Mouse (Mus musculus) embryonic facial prominence, embryonic 14.5 days (tissue): ENCODE results near the gene Sccpdh. TPM values are rescaled to one million over a fixed set of nuclear protein-coding genes. Genes with fewer than 3 reads are reported as not detected.
"Not testable (repeated sequence)": the region's sequence is repeated elsewhere in the genome, so short reads cannot be mapped to it uniquely, and the experiment has no call there.

ENCODE experiments used
- ATAC-seq: fragments of 200-750 bp; cut with Nextera tagmentation; 2 replicates; pipeline ENCODE4 v1.8.0; 2017; ENCODE audit warnings: low read depth, moderate number of reproducible peaks, moderate TSS enrichment
- DNase-seq: peaks from one replicate; pipeline ENCODE4 v3.0.0-alpha.2; 2015; ENCODE audit warnings: low spot score
- H3K27ac ChIP-seq: fragments of 300-500 bp; sonication (generic); replicated peaks from 2 replicates; pipeline ENCODE4 v1.5.1; 2014; ENCODE audit warnings: low read depth, mild to moderate bottlenecking, low read length, moderate library complexity
- H3K27me3 ChIP-seq: fragments of 300-500 bp; sonication (generic); replicated peaks from 2 replicates; pipeline ENCODE4 v1.6.1; 2014; ENCODE audit warnings: low read length; ENCODE audit not compliant: control insufficient read depth, insufficient read depth
- H3K36me3 ChIP-seq: fragments of 300-500 bp; sonication (generic); 2 replicates; pipeline ENCODE4 v1.6.1; 2014; ENCODE audit warnings: low read length, mixed read lengths; ENCODE audit not compliant: control insufficient read depth, insufficient read depth
- H3K4me1 ChIP-seq: fragments of 300-500 bp; sonication (generic); 2 replicates; pipeline ENCODE4 v1.6.1; 2014; ENCODE audit warnings: antibody characterized with exemption, low read length; ENCODE audit not compliant: control insufficient read depth, insufficient read depth
- H3K4me2 ChIP-seq: fragments of 300-500 bp; sonication (generic); 2 replicates; pipeline ENCODE4 v1.6.1; 2014; ENCODE audit warnings: low read depth, mild to moderate bottlenecking, low read length, moderate library complexity, mixed read lengths
- H3K4me3 ChIP-seq: fragments of 300-500 bp; sonication (generic); 2 replicates; pipeline ENCODE4 v1.5.1; 2014; ENCODE audit warnings: low read depth, mild to moderate bottlenecking, low read length
- H3K9ac ChIP-seq: fragments of 300-500 bp; sonication (generic); 2 replicates; pipeline ENCODE4 v1.6.1; 2014; ENCODE audit warnings: low read depth, mild to moderate bottlenecking, low read length, moderate library complexity, mixed read lengths
- H3K9me3 ChIP-seq: fragments of 300-500 bp; sonication (generic); 2 replicates; pipeline ENCODE4 v1.6.1; 2016; ENCODE audit warnings: low read length; ENCODE audit not compliant: control insufficient read depth
- WGBS: fragments of 180-500 bp; shearing (Covaris S2); extraction: QIAGEN DNeasy Blood & Tissue Kit; methylation state at CpG from one replicate; pipeline ENCODE4 v1.1.7; 2014; 5-methylcytosine and 5-hydroxymethylcytosine counted together
- polyA plus RNA-seq: library from polyadenylated mRNA; unstranded; fragments of >200 nt; fragmentation: Nextera tagmentation; extraction: Ambion mirVana; gene quantifications from 2 replicates; pipeline ENCODE4 v1.2.1, GENCODE M21; 2014

Gene Sccpdh
- polyA plus RNA-seq, 1 experiment from 2014 or later: 98.2 TPM

GRCm38 (mm10) chr1:179705154-179705553 is 37.1 kb downstream of the Sccpdh start:
- no peak for DNase-seq
- 89% methylated on average over 6 of the region's 6 CpGs for WGBS
- no peak for ATAC-seq
- H3K27ac ChIP-seq: no peak overlapping the region
- H3K4me3 ChIP-seq: no peak overlapping the region
- no peaks in the 10 kb centered on the region for H3K36me3 ChIP-seq
- H3K4me2 ChIP-seq: no peak overlapping the region
- no peak overlapping the region for H3K9ac ChIP-seq
- no peaks in the 10 kb centered on the region for H3K9me3 ChIP-seq
- H3K27me3 ChIP-seq: no peaks in the 10 kb centered on the region
- no peaks in the 10 kb centered on the region for H3K4me1 ChIP-seq

GRCm38 (mm10) chr1:179709390-179709789 is 41.4 kb downstream of the Sccpdh start:
- DNase-seq (peak; percentile 42), ATAC-seq (0 out of 2 replicates have a peak, but pooled peaks have one; percentile 50)
- H3K4me2 ChIP-seq: no peak overlapping the region
- H3K27ac ChIP-seq: no peak overlapping the region
- no peaks in the 10 kb centered on the region for H3K27me3 ChIP-seq
- 78% methylated on average over 6 of the region's 6 CpGs for WGBS
- no peaks in the 10 kb centered on the region for H3K36me3 ChIP-seq
- no peak overlapping the region for H3K4me3 ChIP-seq
- no peak overlapping the region for H3K9ac ChIP-seq
- no peaks in the 10 kb centered on the region for H3K4me1 ChIP-seq
- no peaks in the 10 kb centered on the region for H3K9me3 ChIP-seq

- Histone ChIP-seq H3K27me3 (no peaks in the 10 kb centered on the region), H3K9ac (no peak overlapping the region), H3K4me3 (no peak overlapping the region), H3K36me3 (no peaks in the 10 kb centered on the region), H3K4me2 (no peak overlapping the region), H3K27ac (no peak overlapping the region), H3K4me1 (no peaks in the 10 kb centered on the region), H3K9me3 (no peaks in the 10 kb centered on the region)
- 83% methylated on average over 5 of the region's 5 CpGs for WGBS
- ATAC-seq (no peak), DNase-seq (no peak)
Observed at GRCm38 (mm10) chr1:179710739-179711138, 42.7 kb downstream of the Sccpdh start.

GRCm38 (mm10) chr1:179712658-179713057 is 44.6 kb downstream of the Sccpdh start:
- no peaks in the 10 kb centered on the region for H3K36me3 ChIP-seq
- no peak overlapping the region for H3K27ac ChIP-seq
- ATAC-seq (no peak), DNase-seq (no peak)
- no peaks in the 10 kb centered on the region for H3K4me1 ChIP-seq
- no peak overlapping the region for H3K4me2 ChIP-seq
- no peak overlapping the region for H3K9ac ChIP-seq
- no peak overlapping the region for H3K4me3 ChIP-seq
- no peaks in the 10 kb centered on the region for H3K9me3 ChIP-seq
- WGBS: 79% methylated on average over 7 of the region's 7 CpGs
- no peaks in the 10 kb centered on the region for H3K27me3 ChIP-seq

- Histone ChIP-seq H3K9me3 (no peaks in the 10 kb centered on the region), H3K4me2 (no peak overlapping the region), H3K9ac (no peak overlapping the region), H3K27me3 (no peaks in the 10 kb centered on the region), H3K36me3 (no peaks in the 10 kb centered on the region), H3K4me3 (no peak overlapping the region), H3K4me1 (no peaks in the 10 kb centered on the region), H3K27ac (no peak overlapping the region)
- DNase-seq (no peak), ATAC-seq (no peak)
- WGBS: 84% methylated on average over 3 of the region's 3 CpGs
Observed at GRCm38 (mm10) chr1:179713367-179713766, 45.4 kb downstream of the Sccpdh start.

GRCm38 (mm10) chr1:179715289-179715688 is 47.3 kb downstream of the Sccpdh start:
- not testable (repeated sequence) for H3K9me3 ChIP-seq, H3K27ac ChIP-seq, H3K4me1 ChIP-seq, DNase-seq, H3K4me2 ChIP-seq, H3K4me3 ChIP-seq, H3K27me3 ChIP-seq, H3K9ac ChIP-seq, ATAC-seq, H3K36me3 ChIP-seq
- WGBS: 82% methylated on average over 2 of the region's 4 CpGs

- WGBS: 83% methylated on average over 4 of the region's 4 CpGs
- Histone ChIP-seq H3K9ac (no peak overlapping the region), H3K4me1 (no peaks in the 10 kb centered on the region), H3K27ac (no peak overlapping the region), H3K4me2 (no peak overlapping the region), H3K9me3 (no peaks in the 10 kb centered on the region), H3K36me3 (no peaks in the 10 kb centered on the region), H3K4me3 (no peak overlapping the region), H3K27me3 (no peaks in the 10 kb centered on the region)
- no peak for DNase-seq
- no peak for ATAC-seq
Observed at GRCm38 (mm10) chr1:179715786-179716185, 47.8 kb downstream of the Sccpdh start.

GRCm38 (mm10) chr1:179722811-179723469 is 54.9 kb downstream of the Sccpdh start:
- Histone ChIP-seq H3K9ac (no peak overlapping the region), H3K9me3 (no peaks in the 10 kb centered on the region), H3K4me3 (no peak overlapping the region), H3K27ac (no peak overlapping the region), H3K27me3 (no peaks in the 10 kb centered on the region), H3K4me2 (no peak overlapping the region), H3K36me3 (no peaks in the 10 kb centered on the region), H3K4me1 (no peaks in the 10 kb centered on the region)
- WGBS: 71% methylated on average over 8 of the region's 8 CpGs
- ATAC-seq: no peak
- no peak for DNase-seq

- DNase-seq (no peak), ATAC-seq (no peak)
- Histone ChIP-seq H3K4me2 (no peak overlapping the region), H3K9ac (no peak overlapping the region), H3K36me3 (no peaks in the 10 kb centered on the region), H3K27ac (no peak overlapping the region), H3K9me3 (peaks cover 4% of the 10 kb centered on the region; the same call in 1 of the 2 replicates), H3K27me3 (no peaks in the 10 kb centered on the region), H3K4me1 (no peaks in the 10 kb centered on the region), H3K4me3 (no peak overlapping the region)
- WGBS: 89% methylated on average over 10 of the region's 10 CpGs
Observed at GRCm38 (mm10) chr1:179728661-179729060, 60.7 kb downstream of the Sccpdh start.
